Mouse (Mus musculus) gastrocnemius, postnatal 4 days (tissue): ENCODE measurements around the gene Zfp523. TPM values are rescaled to one million over a fixed set of nuclear protein-coding genes. Genes with fewer than 3 reads are reported as not detected.

Source experiments
- DNase-seq, 2 experiments: peaks; one replicate each; pipeline ENCODE4 v3.0.0; 2021 to 2022; ENCODE audit warnings: low spot score in 2 of 2, mixed read lengths in 2 of 2
- total RNA-seq, 2 experiments: library from RNA; stranded (reverse); gene quantifications; 2 replicates each; pipeline ENCODE4 v1.2.3; 2021

Gene Zfp523
- total RNA-seq, 2 experiments from 2014 or later: 31.7 to 38.2 TPM

DNA sequence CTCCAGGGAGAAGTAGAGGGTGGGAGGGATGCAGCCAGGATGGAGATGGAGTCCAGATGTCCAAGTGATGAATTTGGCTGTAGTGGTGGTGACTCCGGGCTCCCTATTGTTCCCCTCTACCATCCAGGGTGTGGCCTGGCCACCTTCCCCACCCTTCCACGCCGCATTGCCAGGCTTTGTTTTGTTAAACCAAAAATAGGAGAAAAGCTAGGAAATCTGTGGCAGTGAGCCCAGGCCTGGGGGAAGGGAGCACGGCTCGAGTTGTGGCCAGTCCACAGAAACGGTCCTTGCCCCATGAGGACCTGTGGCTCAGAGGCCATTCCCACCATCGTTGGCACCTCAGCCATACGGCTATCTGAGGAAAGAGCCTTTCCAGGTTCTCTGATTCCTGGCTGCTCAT lies 22.0 kb upstream of the Zfp523 start:
- DNase-seq: no peak

GRCm38 (mm10) chr17:28160361-28160760 lies 16.6 kb upstream of the Zfp523 start:
- no peak for DNase-seq

DNA sequence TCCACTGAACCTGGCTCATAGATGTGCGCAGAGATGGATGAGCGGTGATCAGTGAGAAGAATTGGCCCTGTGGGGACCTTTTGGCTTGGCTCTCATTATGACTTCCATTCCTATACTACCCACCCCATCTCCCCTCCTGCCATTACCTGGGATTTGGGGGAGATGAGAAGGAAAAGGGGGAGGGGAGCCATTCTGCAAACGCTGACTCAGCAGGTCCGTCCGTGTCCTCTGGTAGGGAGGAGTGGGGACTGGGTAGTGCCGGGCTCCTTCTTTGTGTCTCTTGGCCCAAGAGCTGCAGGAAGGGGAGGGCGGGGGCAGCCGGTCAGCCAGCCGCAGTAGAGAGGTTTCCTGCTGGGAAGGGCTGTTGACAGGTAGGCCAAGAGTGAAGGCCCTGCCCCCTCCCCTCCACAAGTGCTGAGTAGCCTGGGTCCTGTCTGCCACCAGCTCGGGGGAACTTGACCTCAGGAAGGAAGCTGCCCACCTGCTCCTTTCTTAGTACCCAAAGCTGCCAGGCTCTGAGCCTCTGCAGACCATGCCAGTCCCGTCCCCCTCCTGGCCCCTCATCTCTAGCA lies 15.5 kb upstream of the Zfp523 start:
- DNase-seq: no peak

GRCm38 (mm10) chr17:28163666-28164065 lies 13.3 kb upstream of the Zfp523 start:
- peak; percentile 63 to 73 for DNase-seq

- DNase-seq: no peak
Measured at GRCm38 (mm10) chr17:28170460-28171305, 6.2 kb upstream of the Zfp523 start.

- DNase-seq: no peak
Measured at GRCm38 (mm10) chr17:28172690-28173089, 4.2 kb upstream of the Zfp523 start.

DNA sequence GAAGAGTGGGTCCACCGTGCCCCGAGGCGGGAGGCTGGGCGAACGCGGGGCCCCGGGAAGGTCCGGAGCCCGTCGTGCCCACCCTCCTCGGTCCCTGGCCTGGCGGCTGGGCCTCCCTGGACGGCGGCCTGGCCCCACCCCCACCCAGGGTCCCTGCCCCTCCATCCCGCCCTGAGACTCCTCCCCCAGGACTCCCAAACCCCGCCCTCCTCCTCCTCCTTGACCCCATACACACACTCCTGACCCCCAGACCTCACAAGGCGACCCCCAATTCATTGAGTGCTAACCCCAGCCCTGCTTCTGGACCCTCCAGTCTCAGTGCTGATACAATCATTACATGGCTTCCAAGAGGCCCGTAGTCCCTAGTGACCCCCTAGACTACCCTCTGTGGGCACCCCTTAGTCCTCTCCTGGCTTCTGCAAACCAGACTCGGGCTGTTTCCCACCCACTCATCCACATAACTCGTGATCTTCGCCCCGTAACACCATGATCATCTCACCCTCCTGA lies 664 bp downstream of the Zfp523 start:
- DNase-seq: no peak

DNA sequence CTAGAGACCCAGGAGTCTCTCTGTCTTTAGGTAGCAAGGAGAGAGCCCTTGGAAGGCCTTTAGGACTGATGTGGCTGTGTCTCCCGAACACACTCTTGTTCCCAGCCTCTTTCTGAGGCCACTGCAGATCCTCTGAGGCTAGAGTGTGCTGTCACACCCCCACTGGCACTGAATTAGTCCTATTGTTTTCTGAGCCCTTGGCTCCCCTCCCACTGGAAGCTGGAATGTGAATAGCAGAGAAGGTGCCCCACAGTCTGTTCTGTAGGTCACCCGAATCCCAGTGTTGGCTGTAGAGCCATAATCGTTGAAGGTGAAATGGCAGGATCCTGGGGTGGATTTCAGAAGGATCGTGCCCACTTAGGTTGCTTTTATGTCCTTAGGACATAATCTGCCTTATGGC lies 3.4 kb downstream of the Zfp523 start:
- DNase-seq: no peak

DNA sequence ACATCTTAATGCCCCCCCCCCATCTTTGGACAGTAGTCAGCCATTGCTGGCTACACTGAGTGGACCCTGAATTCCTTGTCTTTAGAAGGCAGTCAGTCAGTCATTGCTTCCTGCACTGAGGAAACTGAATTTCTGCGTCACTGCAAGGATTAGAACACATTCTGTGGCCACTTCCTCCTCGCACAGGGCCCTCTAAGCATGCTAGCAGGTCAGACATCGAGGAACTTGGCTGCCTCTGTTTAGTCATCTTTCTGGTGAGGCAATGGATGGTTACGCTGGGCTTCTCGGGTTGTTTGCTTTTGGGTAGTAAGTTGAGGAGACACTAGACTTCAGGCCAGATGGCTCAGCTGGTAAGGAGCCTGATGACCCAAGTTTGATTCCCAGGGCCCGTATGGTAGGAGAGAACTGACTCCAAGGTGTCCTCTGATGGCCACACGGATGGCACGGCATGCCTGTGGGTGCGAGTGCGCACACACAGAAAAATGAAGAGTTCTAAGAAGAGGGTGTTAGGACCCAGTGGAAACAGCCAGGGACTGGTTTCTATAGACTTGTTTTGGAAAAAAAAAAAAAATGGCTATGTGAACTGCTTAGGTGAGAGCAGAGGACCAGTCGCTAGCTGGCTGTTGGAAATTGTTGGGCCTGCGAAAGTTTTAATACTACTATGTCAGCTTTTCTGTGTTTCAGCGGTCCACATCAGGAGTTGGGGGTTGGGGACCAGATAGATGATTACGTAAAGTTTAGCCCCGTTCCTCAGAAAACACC lies 4.0 kb downstream of the Zfp523 start:
- no peak for DNase-seq

DNA sequence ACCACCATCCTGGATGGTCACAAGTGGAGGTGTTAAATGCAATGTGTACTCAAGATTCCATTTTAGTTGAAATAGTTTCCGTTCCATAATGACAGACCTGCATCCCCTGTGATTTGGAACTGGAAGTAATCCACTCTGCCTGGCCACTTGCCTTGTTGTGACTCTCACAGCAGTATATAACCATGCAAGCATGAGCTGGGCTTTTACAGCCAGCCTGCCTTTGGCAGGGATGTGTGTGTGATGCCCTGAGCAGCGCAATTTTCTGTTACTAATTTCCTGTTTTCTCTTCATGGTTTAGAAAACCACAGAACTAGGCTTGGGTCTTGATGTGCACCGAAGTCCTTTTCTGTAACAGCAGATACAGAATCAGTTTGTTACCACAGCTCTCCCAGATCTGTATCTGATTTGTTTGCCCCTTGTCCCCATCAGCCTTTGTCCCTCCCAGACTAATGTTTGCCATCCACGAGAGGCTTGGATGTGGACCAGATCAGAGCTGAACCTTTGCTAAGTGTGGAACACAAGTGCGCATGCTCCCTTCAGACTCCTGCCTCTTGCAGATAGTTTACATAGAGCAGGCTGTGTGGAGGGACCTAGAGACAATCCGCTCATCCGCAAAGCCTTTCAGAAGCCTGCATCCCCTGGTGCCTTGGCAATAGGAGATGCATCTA lies 8.2 kb downstream of the Zfp523 start:
- DNase-seq: no peak

DNA sequence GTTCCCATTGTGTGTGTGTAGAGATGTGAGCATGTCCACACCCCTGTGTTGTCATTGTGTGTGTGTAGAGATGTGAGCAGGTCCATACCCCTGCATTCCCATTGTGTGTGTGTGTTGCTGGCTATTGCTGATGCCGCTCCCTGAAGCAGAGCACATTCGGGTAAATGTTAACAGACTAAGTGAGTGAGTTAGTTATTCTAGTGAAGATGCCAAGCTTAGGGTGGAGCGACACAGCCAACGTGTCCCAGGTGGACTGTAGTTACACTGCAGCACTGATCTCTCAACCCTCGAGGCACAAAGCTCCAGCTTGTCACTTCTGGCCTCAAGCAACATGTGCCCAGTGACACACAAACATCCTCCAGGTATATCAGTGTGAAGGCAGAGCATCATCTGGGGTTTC lies 11.4 kb downstream of the Zfp523 start:
- DNase-seq: no peak

GRCm38 (mm10) chr17:28192754-28193153 lies 15.8 kb downstream of the Zfp523 start:
- DNase-seq: no peak

GRCm38 (mm10) chr17:28193559-28193958 lies 16.6 kb downstream of the Zfp523 start:
- no peak for DNase-seq

DNA sequence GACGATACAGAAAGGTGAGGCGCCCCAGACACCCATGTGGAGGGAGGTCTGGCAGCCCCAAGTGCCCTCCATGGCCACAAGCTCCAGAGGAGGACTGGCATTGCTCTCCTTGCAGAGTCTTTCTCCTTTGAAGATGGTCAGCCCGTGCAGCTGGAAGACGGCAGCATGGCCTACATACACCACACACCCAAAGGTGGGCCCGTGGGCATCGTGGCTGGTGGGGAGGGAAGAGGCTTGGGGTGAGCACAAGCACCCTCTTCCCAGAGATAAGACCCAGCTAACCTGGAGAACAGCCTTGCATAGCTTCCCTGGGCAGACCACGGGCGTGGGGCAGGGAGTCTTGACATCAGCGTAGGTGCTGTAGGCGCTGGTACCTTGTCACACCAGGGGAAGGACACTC lies 18.1 kb downstream of the Zfp523 start:
- DNase-seq: no peak

GRCm38 (mm10) chr17:28197646-28198045 lies 20.7 kb downstream of the Zfp523 start:
- DNase-seq: no peak

DNA sequence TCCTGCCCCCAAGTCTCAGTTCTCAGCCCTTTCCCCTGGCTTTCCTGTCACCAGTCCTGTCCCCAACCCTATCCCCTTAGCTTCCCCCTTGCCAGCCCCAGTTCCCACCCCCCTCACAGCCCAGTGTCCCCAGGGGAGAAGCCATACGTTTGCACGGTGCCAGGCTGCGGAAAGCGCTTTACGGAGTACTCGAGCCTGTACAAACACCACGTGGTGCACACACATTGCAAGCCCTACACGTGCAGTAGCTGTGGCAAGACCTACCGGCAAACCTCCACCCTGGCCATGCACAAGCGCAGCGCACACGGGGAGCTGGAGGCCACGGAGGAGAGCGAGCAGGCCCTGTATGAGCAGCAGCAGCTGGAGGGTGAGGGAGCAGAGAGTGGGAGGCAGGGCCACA lies 25.1 kb downstream of the Zfp523 start:
- DNase-seq: no peak

GRCm38 (mm10) chr17:28204052-28204720 lies 27.3 kb downstream of the Zfp523 start:
- DNase-seq: peak in 1 of 2 experiments; percentile 49

GRCm38 (mm10) chr17:28205443-28205842 lies 28.5 kb downstream of the Zfp523 start:
- no peak for DNase-seq

DNA sequence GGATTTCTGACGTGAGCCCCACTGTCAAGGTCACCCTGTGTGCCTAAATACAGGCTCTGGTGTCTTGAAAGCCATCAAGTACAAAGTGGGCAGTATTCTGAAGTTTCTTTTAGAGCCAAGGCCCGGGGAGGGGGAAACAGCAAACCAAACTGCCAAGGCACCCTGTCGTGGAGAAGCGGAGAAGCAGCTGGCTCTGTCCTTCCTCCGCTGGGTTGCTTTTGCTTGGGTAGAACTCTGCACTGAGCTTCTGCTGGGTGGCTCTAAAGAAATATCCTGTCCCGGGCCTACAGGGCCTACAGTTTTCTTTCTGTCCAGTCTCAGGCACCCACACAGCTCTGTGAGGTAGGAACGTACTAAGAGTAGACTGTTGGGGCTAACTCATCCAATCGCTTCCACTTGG lies 30.2 kb downstream of the Zfp523 start:
- DNase-seq: no peak

DNA sequence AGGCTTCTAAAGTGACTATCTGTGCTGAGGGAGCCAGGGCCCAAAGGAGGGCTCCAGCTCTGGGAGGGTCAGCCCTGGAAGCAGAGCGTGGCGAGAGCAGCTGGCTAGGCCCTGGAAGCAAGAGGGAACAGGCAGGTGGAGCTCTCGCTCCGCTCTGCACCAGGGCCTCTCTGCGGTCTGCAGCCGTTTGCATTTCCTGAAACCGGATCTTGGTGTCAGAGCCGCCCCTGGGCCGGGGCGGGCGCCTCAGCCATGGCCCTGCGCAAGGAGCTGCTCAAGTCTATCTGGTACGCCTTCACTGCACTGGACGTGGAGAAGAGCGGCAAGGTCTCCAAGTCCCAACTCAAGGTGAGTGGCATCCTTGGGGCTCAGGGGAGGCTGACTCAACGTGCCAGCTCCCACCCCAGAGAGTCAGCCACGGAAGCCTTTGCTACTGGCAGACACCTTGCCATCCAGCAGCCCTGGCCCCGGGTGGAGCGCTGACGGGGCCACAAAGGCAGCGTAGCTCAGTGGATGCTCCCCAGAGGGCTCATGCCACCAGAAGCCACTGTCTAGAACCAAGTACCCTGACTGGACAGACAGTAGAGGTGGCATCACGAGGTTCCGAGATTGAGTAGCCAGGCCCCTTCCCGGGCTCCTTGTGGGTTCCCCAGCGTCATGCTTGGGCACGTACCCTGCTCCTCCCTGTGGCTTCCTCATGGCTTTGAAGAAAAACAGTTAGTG lies 30.8 kb downstream of the Zfp523 start, which contains the start of gene Def6:
TSS of gene Def6 (plus strand) at position 188 of the 723 bp plus-strand sequence.
- DNase-seq: peak; percentile 65 to 84
